Comparison of ENCODE assay signal across 28 mouse cellular contexts in the genomic region with DNA sequence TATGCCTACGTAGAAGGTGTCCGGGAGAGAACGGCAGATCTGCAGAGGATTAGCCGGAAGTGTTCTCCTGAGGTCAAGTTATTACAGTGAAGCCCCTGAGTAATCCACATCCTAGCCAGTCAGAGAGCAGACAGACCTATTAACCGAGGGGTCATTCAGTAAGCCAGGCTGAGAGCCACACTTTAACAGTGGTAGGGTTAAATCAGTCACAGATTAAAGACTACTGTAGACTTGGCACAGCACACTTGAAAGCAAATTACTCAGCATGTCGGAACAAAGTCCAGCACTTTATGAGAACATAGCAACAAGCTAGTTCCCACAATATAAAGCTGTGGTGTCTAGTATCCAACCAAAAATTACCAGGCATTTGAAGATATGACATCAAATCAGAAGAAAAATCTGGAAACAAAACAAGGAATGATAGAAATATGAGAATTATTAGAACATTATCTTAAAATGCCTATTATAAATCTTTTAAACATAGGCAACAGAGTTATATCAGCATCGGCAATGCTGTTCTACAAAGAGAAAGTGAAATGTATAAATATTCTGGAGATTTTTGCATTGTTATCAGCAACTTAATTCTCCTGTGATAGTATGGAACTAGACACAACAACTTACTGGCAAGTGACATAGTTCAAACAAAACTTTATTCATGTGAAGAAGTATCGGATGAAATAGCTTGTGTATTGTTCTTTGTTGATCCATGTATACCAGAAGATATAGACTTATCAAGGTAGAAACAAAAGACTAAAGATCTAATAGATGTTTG.
A peak's percentile ranks its signal among the peaks of the same experiment; 100 is the strongest.
DNase-seq lines count a peak whose midpoint lies in the region; ATAC-seq and TF ChIP-seq lines count a peak whose summit lies in the region.
"Had no signal": no experiment of that assay in that cellular context is flagged by ENCODE, and none has a peak within 500 bp of the region (broad histone marks: within the 10 kb centered on the region; RNA-seq: fewer than 3 reads in every experiment).

No protein-coding gene starts in this region.

- H3K4me3 ChIP-seq in intestine, embryonic 16.5 days (ENCODE audit: low read length) = no peak overlapping the region
- no peak overlapping the region for H3K4me3 ChIP-seq in kidney, adult 2 months (ENCODE audit: insufficient read depth, low read depth, low read length)
- H3K4me3 ChIP-seq in kidney, postnatal 0 days (replicated peaks; ENCODE audit: low read depth, low read length) = no peak overlapping the region
- H3K4me3 ChIP-seq: erythroblast, embryonic 14.5 days; forebrain, embryonic 15.5 days; limb, embryonic 12.5 days; liver, embryonic 13.5 days; megakaryocyte, embryonic 14.5 days; midbrain, embryonic 13.5 days; neural tube, embryonic 12.5 days; stomach, embryonic 15.5 days had no signal

- peak; percentile 97 for ATAC-seq in intestine, embryonic 16.5 days
- peak; percentile 93 for ATAC-seq in kidney, postnatal 0 days (replicated peaks; ENCODE audit: low FRiP score, low read depth)
- ATAC-seq: forebrain, embryonic 15.5 days; hindbrain, postnatal 0 days; midbrain, embryonic 13.5 days; Patski had no signal

- WGBS in intestine, embryonic 16.5 days = 68% methylated on average over 8 of the region's 8 CpGs
- 44% methylated on average over 8 of the region's 8 CpGs for WGBS in kidney, adult 2 months
- 60% methylated on average over 8 of the region's 8 CpGs for WGBS in kidney, postnatal 0 days

- H3K9me3 ChIP-seq in intestine, embryonic 16.5 days (ENCODE audit: control insufficient read depth, low read length) = no peaks in the 10 kb centered on the region
- H3K9me3 ChIP-seq in kidney, postnatal 0 days (replicated peaks; ENCODE audit: low read length) = no peaks in the 10 kb centered on the region
- H3K9me3 ChIP-seq: forebrain, embryonic 15.5 days; liver, embryonic 13.5 days; midbrain, embryonic 13.5 days; neural tube, embryonic 12.5 days; stomach, embryonic 15.5 days had no signal

- no peaks in the 10 kb centered on the region for H3K36me3 ChIP-seq in intestine, embryonic 16.5 days (ENCODE audit: control insufficient read depth, insufficient read depth, low read length)
- no peaks in the 10 kb centered on the region for H3K36me3 ChIP-seq in kidney, adult 2 months (ENCODE audit: control insufficient read depth, insufficient read depth, low read length)
- no peaks in the 10 kb centered on the region for H3K36me3 ChIP-seq in kidney, postnatal 0 days (ENCODE audit: insufficient read depth, low read length)
- H3K36me3 ChIP-seq: forebrain, embryonic 15.5 days; G1E; limb, embryonic 12.5 days; liver, embryonic 13.5 days; midbrain, embryonic 13.5 days; neural tube, embryonic 12.5 days; stomach, embryonic 15.5 days had no signal

- no peak for TF ChIP-seq CTCF in kidney, adult 2 months (conservative IDR thresholded peaks at IDR 0.05; ENCODE audit: insufficient read depth, insufficient read length, low read depth, low read length)
- TF ChIP-seq CTCF in kidney, postnatal 0 days (IDR thresholded peaks at IDR 0.05; ENCODE audit: low read depth) = no peak

- H3K27me3 ChIP-seq in intestine, embryonic 16.5 days (replicated peaks; ENCODE audit: control insufficient read depth, insufficient read depth, low read length) = no peaks in the 10 kb centered on the region
- no peaks in the 10 kb centered on the region for H3K27me3 ChIP-seq in kidney, adult 2 months (replicated peaks; ENCODE audit: control insufficient read depth, insufficient read depth, low read length)
- H3K27me3 ChIP-seq in kidney, postnatal 0 days (ENCODE audit: insufficient read depth, low read length) = no peaks in the 10 kb centered on the region
- H3K27me3 ChIP-seq: CH12.LX; forebrain, embryonic 15.5 days; limb, embryonic 12.5 days; liver, embryonic 13.5 days; megakaryocyte, embryonic 14.5 days; midbrain, embryonic 13.5 days; neural tube, embryonic 12.5 days; Patski; stomach, embryonic 15.5 days had no signal

- H3K4me1 ChIP-seq in intestine, embryonic 16.5 days (ENCODE audit: control insufficient read depth, insufficient read depth, low read length) = no peaks in the 10 kb centered on the region
- H3K4me1 ChIP-seq in kidney, adult 2 months (ENCODE audit: control insufficient read depth, insufficient read depth, low read length) = peaks cover 3% of the 10 kb centered on the region; the same call in 1 of the 2 replicates
- no peaks in the 10 kb centered on the region for H3K4me1 ChIP-seq in kidney, postnatal 0 days (replicated peaks; ENCODE audit: insufficient read depth, low read length)
- H3K4me1 ChIP-seq: forebrain, embryonic 15.5 days; limb, embryonic 12.5 days; liver, embryonic 13.5 days; megakaryocyte, embryonic 14.5 days; midbrain, embryonic 13.5 days; neural tube, embryonic 12.5 days; stomach, embryonic 15.5 days had no signal

- H3K4me2 ChIP-seq in intestine, embryonic 16.5 days (ENCODE audit: low read depth, low read length) = no peak overlapping the region
- H3K4me2 ChIP-seq in kidney, postnatal 0 days (ENCODE audit: low read length) = no peak overlapping the region
- H3K4me2 ChIP-seq: forebrain, embryonic 15.5 days; heart, embryonic 11.5 days; limb, embryonic 12.5 days; liver, embryonic 13.5 days; lung, embryonic 14.5 days; midbrain, embryonic 13.5 days; neural tube, embryonic 12.5 days; stomach, embryonic 15.5 days had no signal

- no peak for TF ChIP-seq POLR2A in kidney, adult 2 months (IDR thresholded peaks at IDR 0.05; ENCODE audit: low read depth, low read length)

- DNase-seq in kidney, adult 2 months = peak; percentile 90
- DNase-seq in kidney, postnatal 0 days (ENCODE audit: low spot score) = peak; percentile 39
- peak; percentile 14 for DNase-seq in retina, embryonic 14.5 days (ENCODE audit: low spot score)
- DNase-seq in layer of hippocampus, adult 9-11 months = no peak
- no peak for DNase-seq in ovary, postnatal 10 days (ENCODE audit: low spot score)
- no peak for DNase-seq in left cerebral cortex, postnatal 25 days (ENCODE audit: low spot score in 2 of 2)
- DNase-seq: adrenal gland, postnatal 36 days; B cell, adult 2 months; cerebellum, postnatal 10 days; heart, postnatal 14 days; liver, embryonic 13.5 days; lung, embryonic 14.5 days; right cerebral cortex, adult 18-20 months; right cerebral cortex, postnatal 4 days; thymus, postnatal 25 days had no signal

- no peak overlapping the region for H3K27ac ChIP-seq in intestine, embryonic 16.5 days (ENCODE audit: low read length)
- no peak overlapping the region for H3K27ac ChIP-seq in kidney, adult 2 months (ENCODE audit: insufficient read depth, low read depth, low read length)
- no peak overlapping the region for H3K27ac ChIP-seq in kidney, postnatal 0 days
- H3K27ac ChIP-seq: forebrain, embryonic 15.5 days; hindbrain, postnatal 0 days; limb, embryonic 12.5 days; liver, embryonic 13.5 days; midbrain, embryonic 13.5 days; neural tube, embryonic 12.5 days; stomach, embryonic 15.5 days had no signal

- intact Hi-C loops in left cerebral cortex, postnatal 25 days (cut with DNase I) = no loop called here

- H3K9ac ChIP-seq in intestine, embryonic 16.5 days (ENCODE audit: low read depth, low read length) = no peak overlapping the region
- H3K9ac ChIP-seq in kidney, postnatal 0 days (ENCODE audit: low read depth, low read length) = no peak overlapping the region
- H3K9ac ChIP-seq: forebrain, embryonic 15.5 days; limb, embryonic 12.5 days; liver, embryonic 13.5 days; lung, embryonic 14.5 days; midbrain, embryonic 13.5 days; neural tube, embryonic 12.5 days; stomach, embryonic 15.5 days had no signal

Comparison
In these comparisons a context has a peak if more than half of its experiments do, and no peak if none do; other contexts are left out.
1. DNase-seq: peak in kidney, adult 2 months (single experiment), kidney, postnatal 0 days (single experiment) and retina, embryonic 14.5 days (single experiment); none in layer of hippocampus, adult 9-11 months (single experiment), ovary, postnatal 10 days (single experiment) and left cerebral cortex, postnatal 25 days (0 of 2).